In genomic region chr10:34175870-34176606, GRCm38 (mm10) we compare ENCODE assay signal across 17 mouse cellular contexts. TPM values are rescaled to one million over a fixed set of nuclear protein-coding genes. Genes with fewer than 3 reads are reported as not detected.
DNase-seq lines count a peak whose midpoint lies in the region; ATAC-seq and TF ChIP-seq lines count a peak whose summit lies in the region.
"Had no signal": no experiment of that assay in that cellular context is flagged by ENCODE, and none has a peak within 500 bp of the region (broad histone marks: within the 10 kb centered on the region; RNA-seq: fewer than 3 reads in every experiment).

No protein-coding gene starts in this region.

- no peaks in the 10 kb centered on the region for H3K36me3 ChIP-seq in midbrain, embryonic 10.5 days
- no peaks in the 10 kb centered on the region for H3K36me3 ChIP-seq in midbrain, embryonic 15.5 days (replicated peaks)
- H3K36me3 ChIP-seq: forebrain, embryonic 12.5 days had no signal

- no peak for TF ChIP-seq POLR2A in embryonic fibroblast, embryonic 13.5 days (IDR thresholded peaks at IDR 0.05; ENCODE audit: low read depth, low read length)

- H3K27ac ChIP-seq in midbrain, embryonic 10.5 days (replicated peaks): no peak overlapping the region
- no peak overlapping the region for H3K27ac ChIP-seq in midbrain, embryonic 15.5 days
- peak overlapping the region; percentile 51 for H3K27ac ChIP-seq in embryonic fibroblast, embryonic 13.5 days (ENCODE audit: insufficient read depth, low read length)
- H3K27ac ChIP-seq: forebrain, embryonic 12.5 days had no signal

- no peak for TF ChIP-seq CTCF in embryonic fibroblast, embryonic 13.5 days (IDR thresholded peaks at IDR 0.05; ENCODE audit: borderline replicate concordance, insufficient read depth, low read length)

- no peak for ATAC-seq in midbrain, embryonic 15.5 days (replicated peaks)

- no peaks in the 10 kb centered on the region for H3K4me1 ChIP-seq in midbrain, embryonic 10.5 days
- no peaks in the 10 kb centered on the region for H3K4me1 ChIP-seq in midbrain, embryonic 15.5 days
- H3K4me1 ChIP-seq in embryonic fibroblast, embryonic 13.5 days (ENCODE audit: control insufficient read depth, insufficient read depth, low read length): peaks cover 5% of the 10 kb centered on the region
- H3K4me1 ChIP-seq: forebrain, embryonic 12.5 days had no signal

- no peaks in the 10 kb centered on the region for H3K9me3 ChIP-seq in midbrain, embryonic 10.5 days (replicated peaks)
- H3K9me3 ChIP-seq in midbrain, embryonic 15.5 days: no peaks in the 10 kb centered on the region
- H3K9me3 ChIP-seq: forebrain, embryonic 12.5 days had no signal

- no peak overlapping the region for H3K4me3 ChIP-seq in midbrain, embryonic 10.5 days
- no peak overlapping the region for H3K4me3 ChIP-seq in midbrain, embryonic 15.5 days
- H3K4me3 ChIP-seq in embryonic fibroblast, embryonic 13.5 days (ENCODE audit: insufficient read depth, low read length): no peak overlapping the region
- H3K4me3 ChIP-seq: forebrain, embryonic 12.5 days had no signal

- no peak overlapping the region for H3K9ac ChIP-seq in midbrain, embryonic 15.5 days
- H3K9ac ChIP-seq: forebrain, embryonic 12.5 days had no signal

- DNase-seq in midbrain, embryonic 10.5 days (ENCODE audit: low spot score): peak; percentile 22
- peak; percentile 82 for DNase-seq in embryo, embryonic 10 days (ENCODE audit: low spot score)
- peak; percentile 75 for DNase-seq in mesoderm, embryonic 11.5 days (ENCODE audit: low read depth, low spot score)
- no peak for DNase-seq in adrenal gland, postnatal 4 days (ENCODE audit: low spot score in 2 of 2)
- DNase-seq in liver: no peak
- no peak for DNase-seq in urinary bladder, postnatal 36 days (ENCODE audit: low spot score in 2 of 2)
- DNase-seq: adrenal gland, postnatal 25 days; cerebellum, adult 2 months; heart, postnatal 10 days; kidney, adult 8-10 months; layer of hippocampus, adult 9-11 months; lung, postnatal 36 days had no signal

- no peak overlapping the region for H3K4me2 ChIP-seq in midbrain, embryonic 15.5 days
- H3K4me2 ChIP-seq: forebrain, embryonic 12.5 days; liver, embryonic 11.5 days had no signal

- 63% methylated on average over 8 of the region's 8 CpGs for WGBS in midbrain, embryonic 10.5 days
- 66% methylated on average over 8 of the region's 8 CpGs for WGBS in midbrain, embryonic 15.5 days

- H3K27me3 ChIP-seq in midbrain, embryonic 10.5 days (ENCODE audit: low read depth, poor library complexity, severe bottlenecking): no peaks in the 10 kb centered on the region
- H3K27me3 ChIP-seq in midbrain, embryonic 15.5 days (replicated peaks): no peaks in the 10 kb centered on the region
- H3K27me3 ChIP-seq: CH12.LX; forebrain, embryonic 12.5 days had no signal

RNA-seq across cellular contexts. Expression of gene Dse, which starts 31.5 kb away (rescaled TPM):
- 22.0 and 22.8 TPM in 2 replicates for polyA plus RNA-seq in midbrain, embryonic 10.5 days (2016; fragmentation: Nextera tagmentation; extraction: Ambion mirVana)
- 7.5 and 7.6 TPM in 2 replicates for polyA plus RNA-seq in midbrain, embryonic 15.5 days (2015; fragmentation: Nextera tagmentation; extraction: Ambion mirVana)
- polyA plus RNA-seq in embryonic fibroblast, embryonic 13.5 days (2011; ENCODE audit: insufficient read length, low read depth, missing spikeins): 77.3 and 81.1 TPM in 2 replicates
- total RNA-seq in adrenal gland, postnatal 4 days (2021): 10 to 100 TPM; 15.4 to 17.8 TPM

RNA-seq across cellular contexts. Expression of gene Calhm6, which starts 48.3 kb away (rescaled TPM):
- 0.21 and 0.36 TPM in 2 replicates for polyA plus RNA-seq in midbrain, embryonic 10.5 days (2016; fragmentation: Nextera tagmentation; extraction: Ambion mirVana)
- polyA plus RNA-seq in midbrain, embryonic 15.5 days (2015; fragmentation: Nextera tagmentation; extraction: Ambion mirVana): 0.36 and 0.63 TPM in 2 replicates
- not detected in 2 replicates for polyA plus RNA-seq in embryonic fibroblast, embryonic 13.5 days (2011; ENCODE audit: insufficient read length, low read depth, missing spikeins)
- total RNA-seq in adrenal gland, postnatal 4 days (2021): 1 to 10 TPM; 1.0 to 1.3 TPM

Comparison
In these comparisons a context has a peak if more than half of its experiments do, and no peak if none do; other contexts are left out.
1. DNase-seq: peak in midbrain, embryonic 10.5 days (single experiment), embryo, embryonic 10 days (single experiment) and mesoderm, embryonic 11.5 days (single experiment); none in adrenal gland, postnatal 4 days (0 of 2), liver (single experiment) and urinary bladder, postnatal 36 days (0 of 2).